Mouse (Mus musculus) kidney, embryonic 15.5 days (tissue): ENCODE results near the gene Haao. TPM values are rescaled to one million over a fixed set of nuclear protein-coding genes. Genes with fewer than 3 reads are reported as not detected.
"Not testable (repeated sequence)": the region's sequence is repeated elsewhere in the genome, so short reads cannot be mapped to it uniquely, and the experiment has no call there.

Experiments
- ATAC-seq: fragments of 200-750 bp; cut with Nextera tagmentation; replicated peaks from 2 replicates; pipeline ENCODE4 v1.8.0; 2017; ENCODE audit warnings: moderate TSS enrichment; ENCODE audit not compliant: low FRiP score
- H3K27ac ChIP-seq: fragments of 300-500 bp; sonication (generic); 2 replicates; pipeline ENCODE4 v1.5.1; 2015; ENCODE audit warnings: mild to moderate bottlenecking, inconsistent platforms
- H3K27me3 ChIP-seq: fragments of 300-500 bp; sonication (generic); 2 replicates; pipeline ENCODE4 v1.6.1; 2015; ENCODE audit warnings: inconsistent platforms
- H3K36me3 ChIP-seq: fragments of 300-500 bp; sonication (generic); 2 replicates; pipeline ENCODE4 v1.6.1; 2015; ENCODE audit warnings: inconsistent platforms
- H3K4me1 ChIP-seq: fragments of 300-500 bp; sonication (generic); 2 replicates; pipeline ENCODE4 v1.6.1; 2015; ENCODE audit warnings: inconsistent platforms
- H3K4me2 ChIP-seq: fragments of 300-500 bp; sonication (generic); 2 replicates; pipeline ENCODE4 v1.6.1; 2015; ENCODE audit warnings: moderate library complexity, mild to moderate bottlenecking, inconsistent platforms
- H3K4me3 ChIP-seq: fragments of 300-500 bp; sonication (generic); replicated peaks from 2 replicates; pipeline ENCODE4 v1.5.1; 2015; ENCODE audit warnings: mild to moderate bottlenecking, inconsistent platforms
- H3K9ac ChIP-seq: fragments of 300-500 bp; sonication (generic); 2 replicates; pipeline ENCODE4 v1.6.1; 2015; ENCODE audit warnings: mild to moderate bottlenecking, inconsistent platforms
- H3K9me3 ChIP-seq: fragments of 300-500 bp; sonication (generic); replicated peaks from 2 replicates; pipeline ENCODE4 v1.6.1; 2016; ENCODE audit warnings: inconsistent platforms
- WGBS: fragments of 180-500 bp; shearing (Covaris S2); methylation state at CpG from one replicate; pipeline ENCODE4 v1.1.7; 2015; ENCODE audit warnings: mixed read lengths; 5-methylcytosine and 5-hydroxymethylcytosine counted together
- polyA plus RNA-seq: library from polyadenylated mRNA; unstranded; fragments of >200 nt; fragmentation: Nextera tagmentation; extraction: Ambion mirVana; gene quantifications from 2 replicates; pipeline ENCODE4 v1.2.1, GENCODE M21; 2015

Haao gene
- polyA plus RNA-seq, 1 experiment from 2014 or later: 1.8 TPM

GRCm38 (mm10) chr17:83862134-83862881 lies 14.5 kb upstream of the Haao start:
- H3K9me3 ChIP-seq: no peaks in the 10 kb centered on the region
- ATAC-seq: peak; percentile 73
- WGBS: under 1% methylated on average over 27 of the region's 27 CpGs
- H3K27me3 ChIP-seq: no peaks in the 10 kb centered on the region
- H3K4me3 ChIP-seq: peak overlapping the region; percentile 82
- peaks cover 13% of the 10 kb centered on the region for H3K4me1 ChIP-seq
- peak overlapping the region; percentile 87 for H3K4me2 ChIP-seq
- peak overlapping the region; percentile 94 for H3K27ac ChIP-seq
- H3K36me3 ChIP-seq: no peaks in the 10 kb centered on the region
- H3K9ac ChIP-seq: peak overlapping the region; percentile 73

GRCm38 (mm10) chr17:83861444-83862133 lies 13.8 kb upstream of the Haao start:
- Histone ChIP-seq H3K27me3 (no peaks in the 10 kb centered on the region), H3K9ac (peak overlapping the region; percentile 73), H3K4me1 (peaks cover 11% of the 10 kb centered on the region), H3K36me3 (no peaks in the 10 kb centered on the region), H3K4me3 (peak overlapping the region; percentile 82), H3K4me2 (peak overlapping the region; percentile 87), H3K9me3 (no peaks in the 10 kb centered on the region), H3K27ac (peak overlapping the region; percentile 94)
- under 1% methylated on average over 62 of the region's 62 CpGs for WGBS
- ATAC-seq: peak; percentile 93

GRCm38 (mm10) chr17:83860968-83861367 lies 13.2 kb upstream of the Haao start:
- Histone ChIP-seq H3K4me2 (peak overlapping the region; percentile 87), H3K9ac (peak overlapping the region; percentile 73; the same call in 1 of the 2 replicates), H3K4me3 (peak overlapping the region; percentile 82), H3K27ac (peak overlapping the region; percentile 94; the same call in 1 of the 2 replicates), H3K4me1 (peaks cover 11% of the 10 kb centered on the region)
- H3K27me3 ChIP-seq, ATAC-seq, H3K36me3 ChIP-seq, H3K9me3 ChIP-seq: not testable (repeated sequence)
- WGBS: 65% methylated on average over 8 of the region's 8 CpGs

DNA sequence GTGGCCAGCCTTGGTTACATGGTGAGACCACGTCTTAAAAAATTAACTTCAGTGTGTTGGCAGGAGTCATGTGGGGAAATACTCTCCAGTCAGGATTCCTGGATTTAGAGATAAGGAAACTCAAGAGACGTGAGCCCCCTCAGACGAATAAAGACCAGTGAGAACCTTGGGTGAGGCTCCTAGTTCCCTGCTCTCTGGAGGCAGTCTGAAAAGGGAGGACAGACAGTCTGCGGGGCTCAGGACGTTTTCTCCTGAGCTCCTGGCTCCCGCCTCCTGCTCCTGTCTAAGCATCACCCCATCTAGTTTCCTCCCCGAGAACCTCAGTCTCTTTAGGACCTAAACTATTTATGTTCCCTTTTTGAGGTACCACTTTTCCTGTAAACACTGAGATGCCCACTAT lies 12.5 kb upstream of the Haao start:
- H3K27ac ChIP-seq: no peak overlapping the region
- H3K4me2 ChIP-seq: no peak overlapping the region
- H3K4me1 ChIP-seq: peaks cover 7% of the 10 kb centered on the region
- whole genome bisulfite sequencing: 85% methylated on average over 7 of the region's 7 CpGs
- H3K27me3 ChIP-seq: no peaks in the 10 kb centered on the region
- ATAC-seq: no peak
- H3K4me3 ChIP-seq: no peak overlapping the region
- H3K9ac ChIP-seq: no peak overlapping the region
- H3K9me3 ChIP-seq: no peaks in the 10 kb centered on the region
- H3K36me3 ChIP-seq: no peaks in the 10 kb centered on the region

DNA sequence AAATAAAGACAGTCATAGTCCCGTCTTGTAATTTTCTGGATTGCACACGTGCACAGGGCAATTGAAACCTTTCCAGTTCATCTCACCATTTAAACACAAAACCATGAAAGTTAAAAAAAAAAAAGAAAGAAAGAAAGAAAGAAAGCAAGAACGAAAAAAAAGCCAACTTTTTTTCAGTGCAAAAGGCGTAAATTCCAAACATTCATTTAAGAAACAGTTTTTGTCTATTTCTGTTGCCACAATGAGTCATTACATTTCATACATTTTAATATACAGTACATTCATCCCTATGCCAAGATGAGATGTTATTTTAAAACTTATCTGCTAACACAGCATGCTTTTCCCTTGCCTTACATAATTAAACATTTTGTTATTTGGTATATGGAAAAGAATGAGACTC lies 11.9 kb upstream of the Haao start:
- Histone ChIP-seq H3K27me3 (no peaks in the 10 kb centered on the region), H3K9me3 (no peaks in the 10 kb centered on the region), H3K4me1 (peaks cover 6% of the 10 kb centered on the region), H3K36me3 (no peaks in the 10 kb centered on the region), H3K27ac (no peak overlapping the region), H3K9ac (no peak overlapping the region), H3K4me2 (no peak overlapping the region), H3K4me3 (no peak overlapping the region)
- 87% methylated on average over 4 of the region's 4 CpGs for WGBS
- ATAC-seq: no peak

- WGBS: 86% methylated on average over 7 of the region's 7 CpGs
- no peak overlapping the region for H3K4me2 ChIP-seq
- no peaks in the 10 kb centered on the region for H3K27me3 ChIP-seq
- H3K27ac ChIP-seq: no peak overlapping the region
- no peak overlapping the region for H3K9ac ChIP-seq
- ATAC-seq: no peak
- H3K4me3 ChIP-seq: no peak overlapping the region
- H3K9me3 ChIP-seq: no peaks in the 10 kb centered on the region
- peaks cover 6% of the 10 kb centered on the region for H3K4me1 ChIP-seq
- H3K36me3 ChIP-seq: no peaks in the 10 kb centered on the region
Measured at GRCm38 (mm10) chr17:83858413-83858812, 10.7 kb upstream of the Haao start.

DNA sequence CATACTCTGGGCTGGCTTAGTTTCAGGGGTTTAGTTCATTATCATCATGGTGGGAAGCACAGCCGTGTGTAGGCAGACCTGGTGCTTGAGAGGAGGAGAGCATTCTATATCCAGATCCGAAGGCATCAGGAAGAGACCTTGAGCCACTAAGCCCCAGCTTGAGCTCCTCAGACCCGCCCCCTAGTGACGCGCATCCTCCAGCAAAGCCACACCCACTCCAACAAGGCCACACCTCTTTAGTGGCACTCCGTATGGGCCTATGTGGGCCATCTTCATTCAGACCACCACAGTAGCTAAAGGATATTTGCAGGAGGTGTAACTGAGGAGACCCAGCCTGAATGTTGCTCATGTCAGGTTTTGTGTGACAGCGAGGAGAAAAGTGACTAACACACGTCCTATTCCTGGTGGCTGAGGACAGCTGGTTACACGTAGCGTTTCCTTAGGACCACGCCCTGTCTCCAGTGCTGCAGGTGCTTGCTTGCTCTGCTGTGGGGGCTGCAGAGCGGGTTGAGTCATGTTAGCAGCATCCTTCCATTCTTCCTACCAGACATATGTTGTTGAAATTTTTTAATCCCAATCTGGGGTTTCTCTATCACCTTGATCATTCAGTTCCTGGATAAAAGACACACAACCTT lies 6.6 kb upstream of the Haao start:
- Histone ChIP-seq H3K27ac (no peak overlapping the region), H3K36me3 (no peaks in the 10 kb centered on the region), H3K9ac (no peak overlapping the region), H3K4me2 (peak overlapping the region; percentile 27; the same call in 1 of the 2 replicates), H3K9me3 (no peaks in the 10 kb centered on the region), H3K4me3 (no peak overlapping the region), H3K27me3 (no peaks in the 10 kb centered on the region), H3K4me1 (peaks cover 4% of the 10 kb centered on the region; the same call in 1 of the 2 replicates)
- peak; percentile 69 for ATAC-seq
- 52% methylated on average over 12 of the region's 12 CpGs for WGBS

GRCm38 (mm10) chr17:83853831-83854230 lies 6.1 kb upstream of the Haao start:
- Histone ChIP-seq H3K4me3 (no peak overlapping the region), H3K9me3 (no peaks in the 10 kb centered on the region), H3K4me2 (peak overlapping the region; percentile 27; the same call in 1 of the 2 replicates), H3K27me3 (no peaks in the 10 kb centered on the region), H3K4me1 (peaks cover 7% of the 10 kb centered on the region; the same call in 1 of the 2 replicates), H3K27ac (no peak overlapping the region), H3K36me3 (no peaks in the 10 kb centered on the region), H3K9ac (no peak overlapping the region)
- no peak for ATAC-seq
- 54% methylated on average over 3 of the region's 3 CpGs for WGBS

- H3K27ac ChIP-seq: no peak overlapping the region
- H3K4me1 ChIP-seq: peaks cover 15% of the 10 kb centered on the region; the same call in 1 of the 2 replicates
- H3K27me3 ChIP-seq: no peaks in the 10 kb centered on the region
- H3K36me3 ChIP-seq: no peaks in the 10 kb centered on the region
- H3K9ac ChIP-seq: no peak overlapping the region
- no peak for ATAC-seq
- H3K9me3 ChIP-seq: no peaks in the 10 kb centered on the region
- no peak overlapping the region for H3K4me3 ChIP-seq
- H3K4me2 ChIP-seq: no peak overlapping the region
- 84% methylated on average over 5 of the region's 5 CpGs for WGBS
Measured at GRCm38 (mm10) chr17:83850864-83851263, 3.1 kb upstream of the Haao start.

- ATAC-seq: 0 out of 2 replicates have a peak, but pooled peaks have one; percentile 19
- no peaks in the 10 kb centered on the region for H3K27me3 ChIP-seq
Measured at GRCm38 (mm10) chr17:83850458-83850857, 2.7 kb upstream of the Haao start.

DNA sequence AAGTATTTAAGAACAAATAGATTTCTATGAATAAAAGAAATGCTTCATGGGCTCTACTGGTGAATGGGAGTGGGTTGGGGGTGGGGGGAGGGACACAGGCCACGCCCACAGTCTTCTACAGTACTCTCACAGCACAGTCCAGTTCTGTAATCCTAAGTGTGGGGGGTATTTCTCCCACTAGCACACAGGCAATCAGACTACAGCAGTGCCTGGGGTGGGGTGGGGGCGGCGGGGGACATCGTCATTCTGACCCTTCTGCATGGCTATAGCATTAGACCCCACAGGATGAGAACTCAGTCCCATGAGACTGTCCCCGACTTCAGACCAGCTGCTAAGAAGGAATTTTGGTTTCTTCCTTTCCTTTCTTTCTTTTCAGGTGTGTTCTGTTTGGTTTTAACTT lies 2.0 kb upstream of the Haao start:
- WGBS: 82% methylated on average over 5 of the region's 5 CpGs
- H3K36me3 ChIP-seq: no peaks in the 10 kb centered on the region

More at GRCm38 (mm10) chr17:83850458-83850857, 2.7 kb upstream of the Haao start:
- H3K9me3 ChIP-seq: no peaks in the 10 kb centered on the region
- H3K36me3 ChIP-seq: no peaks in the 10 kb centered on the region
- no peak overlapping the region for H3K4me3 ChIP-seq
- H3K9ac ChIP-seq: no peak overlapping the region
- peak overlapping the region; percentile 34 for H3K4me2 ChIP-seq
- 15% methylated on average over 9 of the region's 9 CpGs for WGBS
- H3K27ac ChIP-seq: no peak overlapping the region
- peaks cover 18% of the 10 kb centered on the region; the same call in 1 of the 2 replicates for H3K4me1 ChIP-seq

More for the DNA sequence above, 2.0 kb upstream of the Haao start:
- Histone ChIP-seq H3K27ac (no peak overlapping the region), H3K4me1 (peaks cover 18% of the 10 kb centered on the region; the same call in 1 of the 2 replicates), H3K9ac (no peak overlapping the region), H3K4me2 (no peak overlapping the region), H3K9me3 (no peaks in the 10 kb centered on the region), H3K4me3 (no peak overlapping the region), H3K27me3 (no peaks in the 10 kb centered on the region)
- no peak for ATAC-seq
